Mouse (Mus musculus): Measurements from ENCODE around the gene Nxpe3. TPM values are rescaled to one million over a fixed set of nuclear protein-coding genes. Genes with fewer than 3 reads are reported as not detected.
A peak's percentile ranks its signal among the peaks of the same experiment; 100 is the strongest.

Nxpe3 gene
- polyA plus RNA-seq, 1 experiment from 2014 or later: 0.70 TPM

DNA sequence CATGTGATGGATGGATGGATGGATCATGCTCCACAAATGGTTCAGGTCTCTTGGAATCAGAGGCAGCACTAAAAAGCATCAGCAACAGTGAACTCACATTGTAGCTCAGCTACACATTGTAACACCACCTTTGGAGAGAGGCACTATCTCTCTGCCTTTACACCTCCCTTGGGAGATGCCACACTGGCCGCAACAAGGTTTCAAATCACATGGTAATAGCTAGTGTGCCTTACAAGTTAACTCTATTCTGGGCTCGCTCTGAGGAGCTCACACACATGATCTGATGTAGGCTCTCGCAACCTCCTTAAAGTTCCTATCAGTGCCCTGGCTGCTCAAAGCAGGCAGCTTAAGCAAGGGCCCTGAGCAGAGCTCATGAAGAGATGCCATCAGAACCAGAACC lies 44.6 kb downstream of the Nxpe3 start:
- 83% methylated on average over 3 of the region's 3 CpGs for WGBS
- no peaks in the 10 kb centered on the region for H3K36me3 ChIP-seq (ENCODE audit: control insufficient read depth, insufficient read depth, low read length)

GRCm38 (mm10) chr16:55847679-55848078 lies 47.4 kb downstream of the Nxpe3 start:
- DNase-seq (ENCODE audit: low spot score): no peak
- Histone ChIP-seq H3K9ac (ENCODE audit: low read depth, low read length) (no peak overlapping the region), H3K4me3 (ENCODE audit: low read depth, low read length) (no peak overlapping the region), H3K4me1 (ENCODE audit: control insufficient read depth, insufficient read depth, low read length) (no peaks in the 10 kb centered on the region), H3K27me3 (replicated peaks; ENCODE audit: control insufficient read depth, insufficient read depth, low read length) (no peaks in the 10 kb centered on the region), H3K27ac (replicated peaks; ENCODE audit: low read depth, low read length) (no peak overlapping the region), H3K36me3 (ENCODE audit: control insufficient read depth, insufficient read depth, low read length) (peaks cover 10% of the 10 kb centered on the region), H3K9me3 (ENCODE audit: control insufficient read depth, low read length) (0 out of 2 replicates have a peak, but pooled peaks cover 7% of the 10 kb centered on the region), H3K4me2 (ENCODE audit: low read depth, low read length) (no peak overlapping the region)
- ATAC-seq (ENCODE audit: low read depth): no peak
- 79% methylated on average over 8 of the region's 8 CpGs for WGBS

More for the DNA sequence above, 44.6 kb downstream of the Nxpe3 start:
- no peak for ATAC-seq (ENCODE audit: low read depth)
- Histone ChIP-seq H3K4me2 (ENCODE audit: low read depth, low read length) (no peak overlapping the region), H3K9ac (ENCODE audit: low read depth, low read length) (no peak overlapping the region), H3K27me3 (replicated peaks; ENCODE audit: control insufficient read depth, insufficient read depth, low read length) (no peaks in the 10 kb centered on the region), H3K9me3 (ENCODE audit: control insufficient read depth, low read length) (no peaks in the 10 kb centered on the region), H3K4me3 (ENCODE audit: low read depth, low read length) (no peak overlapping the region), H3K27ac (replicated peaks; ENCODE audit: low read depth, low read length) (no peak overlapping the region), H3K4me1 (ENCODE audit: control insufficient read depth, insufficient read depth, low read length) (no peaks in the 10 kb centered on the region)
- peak; percentile 6 for DNase-seq (ENCODE audit: low spot score)

GRCm38 (mm10) chr16:55844847-55845246 lies 50.2 kb downstream of the Nxpe3 start:
- ATAC-seq (ENCODE audit: low read depth): no peak
- Histone ChIP-seq H3K4me3 (ENCODE audit: low read depth, low read length) (no peak overlapping the region), H3K27me3 (replicated peaks; ENCODE audit: control insufficient read depth, insufficient read depth, low read length) (no peaks in the 10 kb centered on the region), H3K9me3 (ENCODE audit: control insufficient read depth, low read length) (0 out of 2 replicates have a peak, but pooled peaks cover 7% of the 10 kb centered on the region), H3K9ac (ENCODE audit: low read depth, low read length) (no peak overlapping the region), H3K4me2 (ENCODE audit: low read depth, low read length) (no peak overlapping the region), H3K4me1 (ENCODE audit: control insufficient read depth, insufficient read depth, low read length) (no peaks in the 10 kb centered on the region), H3K27ac (replicated peaks; ENCODE audit: low read depth, low read length) (no peak overlapping the region), H3K36me3 (ENCODE audit: control insufficient read depth, insufficient read depth, low read length) (peaks cover 10% of the 10 kb centered on the region)
- WGBS: 93% methylated on average over 3 of the region's 3 CpGs
- no peak for DNase-seq (ENCODE audit: low spot score)

DNA sequence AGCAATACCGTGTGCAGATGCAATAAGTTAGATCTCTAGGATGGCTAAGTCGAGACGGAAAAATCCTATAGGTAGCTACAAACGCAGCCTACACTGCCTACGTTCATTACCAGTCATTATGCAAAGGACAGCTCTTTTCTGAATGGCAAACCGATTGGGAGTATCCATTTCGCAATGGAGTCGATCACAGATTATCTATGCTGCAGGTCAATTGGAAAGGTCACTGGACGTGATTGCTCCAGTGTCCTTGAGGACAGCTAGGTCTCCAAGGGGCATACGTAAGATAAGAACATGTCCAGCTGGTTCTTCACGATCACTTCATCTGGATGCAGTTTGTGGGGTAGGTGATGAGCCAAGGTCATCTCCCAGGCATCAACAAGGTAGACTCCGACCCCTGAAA lies 51.2 kb downstream of the Nxpe3 start:
- 0 out of 2 replicates have a peak, but pooled peaks cover 7% of the 10 kb centered on the region for H3K9me3 ChIP-seq (ENCODE audit: control insufficient read depth, low read length)
- no peak overlapping the region for H3K9ac ChIP-seq (ENCODE audit: low read depth, low read length)
- no peak for DNase-seq (ENCODE audit: low spot score)
- H3K27me3 ChIP-seq (replicated peaks; ENCODE audit: control insufficient read depth, insufficient read depth, low read length): no peaks in the 10 kb centered on the region
- H3K4me3 ChIP-seq (ENCODE audit: low read depth, low read length): no peak overlapping the region
- peaks cover 10% of the 10 kb centered on the region for H3K36me3 ChIP-seq (ENCODE audit: control insufficient read depth, insufficient read depth, low read length)
- no peak overlapping the region for H3K27ac ChIP-seq (replicated peaks; ENCODE audit: low read depth, low read length)
- H3K4me1 ChIP-seq (ENCODE audit: control insufficient read depth, insufficient read depth, low read length): no peaks in the 10 kb centered on the region
- WGBS: 92% methylated on average over 12 of the region's 12 CpGs
- no peak for ATAC-seq (ENCODE audit: low read depth)
- H3K4me2 ChIP-seq (ENCODE audit: low read depth, low read length): no peak overlapping the region

- H3K9me3 ChIP-seq (ENCODE audit: control insufficient read depth, low read length): 0 out of 2 replicates have a peak, but pooled peaks cover 7% of the 10 kb centered on the region
Measured at GRCm38 (mm10) chr16:55843134-55843533, 52.0 kb downstream of the Nxpe3 start.

GRCm38 (mm10) chr16:55841506-55841905 lies 53.6 kb downstream of the Nxpe3 start:
- no peak overlapping the region for H3K4me2 ChIP-seq (ENCODE audit: low read depth, low read length)
- no peaks in the 10 kb centered on the region for H3K27me3 ChIP-seq (replicated peaks; ENCODE audit: control insufficient read depth, insufficient read depth, low read length)
- ATAC-seq (ENCODE audit: low read depth) (no peak), DNase-seq (ENCODE audit: low spot score) (no peak)
- H3K4me3 ChIP-seq (ENCODE audit: low read depth, low read length): no peak overlapping the region
- H3K9me3 ChIP-seq (ENCODE audit: control insufficient read depth, low read length): 0 out of 2 replicates have a peak, but pooled peaks cover 7% of the 10 kb centered on the region
- no peak overlapping the region for H3K27ac ChIP-seq (replicated peaks; ENCODE audit: low read depth, low read length)
- no peaks in the 10 kb centered on the region for H3K4me1 ChIP-seq (ENCODE audit: control insufficient read depth, insufficient read depth, low read length)
- peaks cover 10% of the 10 kb centered on the region for H3K36me3 ChIP-seq (ENCODE audit: control insufficient read depth, insufficient read depth, low read length)
- 88% methylated on average over 6 of the region's 6 CpGs for WGBS
- no peak overlapping the region for H3K9ac ChIP-seq (ENCODE audit: low read depth, low read length)

More at GRCm38 (mm10) chr16:55843134-55843533, 52.0 kb downstream of the Nxpe3 start:
- no peak for DNase-seq (ENCODE audit: low spot score)
- WGBS: 74% methylated on average over 5 of the region's 5 CpGs
- H3K27me3 ChIP-seq (replicated peaks; ENCODE audit: control insufficient read depth, insufficient read depth, low read length): no peaks in the 10 kb centered on the region
- no peak overlapping the region for H3K9ac ChIP-seq (ENCODE audit: low read depth, low read length)
- peaks cover 10% of the 10 kb centered on the region for H3K36me3 ChIP-seq (ENCODE audit: control insufficient read depth, insufficient read depth, low read length)
- no peak overlapping the region for H3K4me2 ChIP-seq (ENCODE audit: low read depth, low read length)
- no peak for ATAC-seq (ENCODE audit: low read depth)
- H3K4me3 ChIP-seq (ENCODE audit: low read depth, low read length): no peak overlapping the region
- H3K4me1 ChIP-seq (ENCODE audit: control insufficient read depth, insufficient read depth, low read length): no peaks in the 10 kb centered on the region
- no peak overlapping the region for H3K27ac ChIP-seq (replicated peaks; ENCODE audit: low read depth, low read length)

DNA sequence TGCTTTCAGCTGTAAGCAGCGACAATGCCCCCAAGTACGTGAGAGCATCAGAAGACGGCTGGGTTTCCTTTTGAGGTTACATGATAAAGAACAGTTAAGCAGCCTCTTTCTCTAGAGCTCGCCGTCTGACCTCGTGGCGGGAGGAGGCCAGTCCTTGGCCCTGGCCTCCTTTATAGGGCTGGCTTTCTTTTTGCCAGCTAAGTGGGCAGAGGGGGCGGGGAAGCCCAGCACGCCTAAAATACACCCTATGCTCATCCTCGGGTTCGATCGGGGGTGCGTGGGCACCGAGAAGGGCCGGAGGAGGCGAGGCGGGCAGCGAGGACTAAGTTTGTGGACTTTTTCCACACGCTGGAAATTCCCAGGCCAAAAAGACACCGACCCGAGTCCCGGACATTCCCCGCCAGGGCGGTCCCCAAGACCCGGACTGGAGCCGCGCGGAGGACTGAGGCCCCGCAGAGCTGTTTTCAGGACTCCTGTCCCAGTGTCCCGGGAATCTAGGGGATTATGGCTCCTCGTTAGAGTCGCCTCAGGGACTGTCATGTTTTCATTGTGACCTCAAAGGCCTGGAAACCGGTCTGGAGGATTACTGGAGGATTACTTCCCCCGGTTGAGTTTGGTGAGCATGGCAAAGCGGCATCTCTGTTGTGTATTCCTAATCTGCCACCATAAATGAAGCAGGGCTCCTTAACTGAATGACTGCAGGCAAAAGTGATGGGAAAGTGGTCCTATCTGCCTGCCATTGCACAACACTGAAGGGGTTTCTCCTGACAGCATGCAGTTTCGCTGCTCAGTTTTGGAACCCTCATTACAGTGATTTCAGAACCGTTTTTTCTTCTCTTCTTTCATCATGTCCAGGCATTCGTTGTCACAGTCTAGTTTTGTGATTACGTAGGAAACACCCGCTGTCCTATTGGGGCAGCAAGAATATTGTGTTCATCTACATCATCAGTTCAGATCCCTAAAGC lies 56.3 kb downstream of the Nxpe3 start, which contains the start of gene Nfkbiz:
Gene Nfkbiz, minus strand, starts transcription at position 390 of the 965 bp plus-strand sequence.
- Histone ChIP-seq H3K27ac (replicated peaks; ENCODE audit: low read depth, low read length) (peak within 1 kb of the TSS; percentile 82), H3K36me3 (ENCODE audit: control insufficient read depth, insufficient read depth, low read length) (0 out of 2 replicates have a peak, but pooled peaks cover under 1% of the 10 kb centered on the region), H3K4me2 (ENCODE audit: low read depth, low read length) (peak within 1 kb of the TSS; percentile 70), H3K4me3 (ENCODE audit: low read depth, low read length) (peak within 1 kb of the TSS; percentile 53), H3K9ac (ENCODE audit: low read depth, low read length) (peak within 1 kb of the TSS; percentile 79), H3K9me3 (ENCODE audit: control insufficient read depth, low read length) (no peaks in the 10 kb centered on the region), H3K4me1 (ENCODE audit: control insufficient read depth, insufficient read depth, low read length) (no peaks in the 10 kb centered on the region), H3K27me3 (replicated peaks; ENCODE audit: control insufficient read depth, insufficient read depth, low read length) (no peaks in the 10 kb centered on the region)
- WGBS: under 1% methylated on average over 40 of the region's 40 CpGs
- DNase-seq (ENCODE audit: low spot score) (peak; percentile 91), ATAC-seq (ENCODE audit: low read depth) (peak; percentile 96)

GRCm38 (mm10) chr16:55838129-55838509 lies 57.0 kb downstream of the Nxpe3 start:
- ATAC-seq (ENCODE audit: low read depth) (no peak), DNase-seq (ENCODE audit: low spot score) (no peak)
- Histone ChIP-seq H3K4me3 (ENCODE audit: low read depth, low read length) (peak overlapping the region; percentile 53), H3K27me3 (replicated peaks; ENCODE audit: control insufficient read depth, insufficient read depth, low read length) (no peaks in the 10 kb centered on the region), H3K9ac (ENCODE audit: low read depth, low read length) (peak overlapping the region; percentile 79), H3K36me3 (ENCODE audit: control insufficient read depth, insufficient read depth, low read length) (0 out of 2 replicates have a peak, but pooled peaks cover 3% of the 10 kb centered on the region), H3K27ac (replicated peaks; ENCODE audit: low read depth, low read length) (peak overlapping the region; percentile 82; the same call in 1 of the 2 replicates), H3K4me1 (ENCODE audit: control insufficient read depth, insufficient read depth, low read length) (no peaks in the 10 kb centered on the region), H3K4me2 (ENCODE audit: low read depth, low read length) (peak overlapping the region; percentile 70), H3K9me3 (ENCODE audit: control insufficient read depth, low read length) (no peaks in the 10 kb centered on the region)
- WGBS: 8% methylated on average over 3 of the region's 3 CpGs

Measured in embryonic facial prominence, embryonic 14.5 days (tissue).